Mouse (Mus musculus): ENCODE data around the gene Gm11756. TPM values are rescaled to one million over a fixed set of nuclear protein-coding genes. Genes with fewer than 3 reads are reported as not detected.

Gene Gm11756
- polyA plus RNA-seq (2014; fragmentation: Illumina TruSeq; extraction: RNeasy Lipid Tissue Mini Kit (QIAGEN cat#74804)), result not detected

DNA sequence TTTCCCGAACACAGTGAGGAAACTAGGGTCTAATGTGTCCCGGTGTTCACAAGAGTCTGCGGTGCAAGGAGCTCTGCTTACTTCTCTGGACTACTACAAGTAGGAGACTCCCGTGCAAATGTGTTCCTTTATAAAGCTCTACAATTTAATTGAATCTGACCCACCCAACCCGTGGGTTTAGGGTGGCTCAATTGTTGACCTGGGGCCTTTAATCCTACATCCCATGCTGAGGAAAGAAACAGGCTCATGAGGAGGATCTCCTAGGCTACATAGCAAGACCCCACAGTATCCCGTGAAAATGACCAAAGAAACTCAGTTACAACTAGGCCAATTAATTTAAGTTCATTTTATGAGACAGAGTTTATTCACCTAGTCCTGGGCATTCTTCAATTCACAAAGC is at the start of gene Gm11756:
Gene Gm11756 (minus strand): TSS at position 101 of the 400 bp plus-strand sequence.

DNA sequence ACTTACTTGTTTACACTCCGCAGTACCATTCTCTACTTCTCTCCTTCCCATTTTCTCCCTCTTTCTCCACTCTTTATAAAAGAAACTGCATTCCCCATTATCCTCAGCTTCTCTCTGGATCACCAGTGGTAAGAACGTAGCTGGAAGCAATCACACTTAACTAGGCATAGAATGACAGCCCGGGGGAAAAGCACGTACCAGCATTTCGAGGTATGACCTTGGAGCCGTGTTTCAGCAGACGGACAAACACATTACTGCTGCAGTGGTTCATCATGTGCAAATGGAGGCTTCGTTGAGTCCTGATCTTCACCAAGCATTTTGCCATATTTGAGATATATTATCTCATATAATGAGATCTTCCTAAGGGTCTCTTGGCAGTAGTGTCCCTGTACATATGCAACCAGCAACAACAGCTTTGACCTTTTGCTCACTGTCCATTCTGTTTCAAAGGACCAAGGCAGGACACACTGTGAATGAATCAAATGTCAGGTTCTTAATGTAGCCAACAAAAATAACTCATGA is 29.9 kb upstream of the Gm11756 start, which contains the start of gene 2310002L09Rik:
Gene 2310002L09Rik (minus strand): TSS at position 472 of the 522 bp plus-strand sequence.

DNA sequence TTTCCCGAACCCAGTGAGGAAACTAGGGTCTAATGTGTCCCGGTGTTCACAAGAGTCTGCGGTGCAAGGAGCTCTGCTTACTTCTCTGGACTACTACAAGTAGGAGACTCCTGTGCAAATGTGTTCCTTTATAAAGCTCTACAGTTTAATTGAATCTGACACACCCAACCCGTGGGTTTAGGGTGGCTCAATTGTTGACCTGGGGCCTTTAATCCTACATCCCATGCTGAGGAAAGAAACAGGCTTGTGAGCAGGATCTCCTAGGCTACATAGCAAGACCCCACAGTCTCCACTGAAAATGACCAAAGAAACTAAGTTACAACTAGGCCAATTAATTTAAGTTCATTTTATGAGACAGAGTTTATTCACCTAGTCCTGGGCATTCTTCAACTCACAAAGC is 14.7 kb downstream of the Gm11756 start, which contains the start of gene Gm13871:
Gene Gm13871 (minus strand): TSS at position 101 of the 400 bp plus-strand sequence.

DNA sequence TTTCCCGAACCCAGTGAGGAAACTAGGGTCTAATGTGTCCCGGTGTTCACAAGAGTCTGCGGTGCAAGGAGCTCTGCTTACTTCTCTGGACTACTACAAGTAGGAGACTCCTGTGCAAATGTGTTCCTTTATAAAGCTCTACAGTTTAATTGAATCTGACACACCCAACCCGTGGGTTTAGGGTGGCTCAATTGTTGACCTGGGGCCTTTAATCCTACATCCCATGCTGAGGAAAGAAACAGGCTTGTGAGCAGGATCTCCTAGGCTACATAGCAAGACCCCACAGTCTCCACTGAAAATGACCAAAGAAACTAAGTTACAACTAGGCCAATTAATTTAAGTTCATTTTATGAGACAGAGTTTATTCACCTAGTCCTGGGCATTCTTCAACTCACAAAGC is 29.5 kb downstream of the Gm11756 start, which contains the start of gene Gm11757:
Gene Gm11757 (minus strand): TSS at position 101 of the 400 bp plus-strand sequence.

DNA sequence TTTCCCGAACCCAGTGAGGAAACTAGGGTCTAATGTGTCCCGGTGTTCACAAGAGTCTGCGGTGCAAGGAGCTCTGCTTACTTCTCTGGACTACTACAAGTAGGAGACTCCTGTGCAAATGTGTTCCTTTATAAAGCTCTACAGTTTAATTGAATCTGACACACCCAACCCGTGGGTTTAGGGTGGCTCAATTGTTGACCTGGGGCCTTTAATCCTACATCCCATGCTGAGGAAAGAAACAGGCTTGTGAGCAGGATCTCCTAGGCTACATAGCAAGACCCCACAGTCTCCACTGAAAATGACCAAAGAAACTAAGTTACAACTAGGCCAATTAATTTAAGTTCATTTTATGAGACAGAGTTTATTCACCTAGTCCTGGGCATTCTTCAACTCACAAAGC is 44.4 kb downstream of the Gm11756 start, which contains the start of gene Gm11758:
Gene Gm11758 (minus strand): TSS at position 101 of the 400 bp plus-strand sequence.

Other genes with a start within 250 kb of the Gm11756 start
- gene Gm428, start 237.2 kb downstream of the Gm11756 start, polyA plus RNA-seq (2014; fragmentation: Illumina TruSeq; extraction: RNeasy Lipid Tissue Mini Kit (QIAGEN cat#74804)), result not detected
- gene Rasef, start 129.8 kb downstream of the Gm11756 start, polyA plus RNA-seq (2014; fragmentation: Illumina TruSeq; extraction: RNeasy Lipid Tissue Mini Kit (QIAGEN cat#74804)), result 5.2 TPM
- not detected for gene Gm11758, start 44.5 kb downstream of the Gm11756 start, polyA plus RNA-seq (2014; fragmentation: Illumina TruSeq; extraction: RNeasy Lipid Tissue Mini Kit (QIAGEN cat#74804))
- not detected for gene Gm11757, start 29.6 kb downstream of the Gm11756 start, polyA plus RNA-seq (2014; fragmentation: Illumina TruSeq; extraction: RNeasy Lipid Tissue Mini Kit (QIAGEN cat#74804))
- not detected for gene Gm13871, start 14.8 kb downstream of the Gm11756 start, polyA plus RNA-seq (2014; fragmentation: Illumina TruSeq; extraction: RNeasy Lipid Tissue Mini Kit (QIAGEN cat#74804))
- not detected for gene 2310002L09Rik, start 30.1 kb upstream of the Gm11756 start, polyA plus RNA-seq (2014; fragmentation: Illumina TruSeq; extraction: RNeasy Lipid Tissue Mini Kit (QIAGEN cat#74804))
- 0.66 TPM for gene Frmd3, start 92.7 kb upstream of the Gm11756 start, polyA plus RNA-seq (2014; fragmentation: Illumina TruSeq; extraction: RNeasy Lipid Tissue Mini Kit (QIAGEN cat#74804))